Mouse (Mus musculus) ES-CJ7 (cell line): ENCODE measurements around the gene Pcp4l1.
A peak's percentile ranks its signal among the peaks of the same experiment; 100 is the strongest.
"Not testable (repeated sequence)": the region's sequence is repeated elsewhere in the genome, so short reads cannot be mapped to it uniquely, and the experiment has no call there.

ENCODE experiments used
- DNase-seq: peaks from one replicate; pipeline ENCODE4 v3.0.0; 2011; ENCODE audit warnings: low read depth, low spot score

The Pcp4l1 gene

DNA sequence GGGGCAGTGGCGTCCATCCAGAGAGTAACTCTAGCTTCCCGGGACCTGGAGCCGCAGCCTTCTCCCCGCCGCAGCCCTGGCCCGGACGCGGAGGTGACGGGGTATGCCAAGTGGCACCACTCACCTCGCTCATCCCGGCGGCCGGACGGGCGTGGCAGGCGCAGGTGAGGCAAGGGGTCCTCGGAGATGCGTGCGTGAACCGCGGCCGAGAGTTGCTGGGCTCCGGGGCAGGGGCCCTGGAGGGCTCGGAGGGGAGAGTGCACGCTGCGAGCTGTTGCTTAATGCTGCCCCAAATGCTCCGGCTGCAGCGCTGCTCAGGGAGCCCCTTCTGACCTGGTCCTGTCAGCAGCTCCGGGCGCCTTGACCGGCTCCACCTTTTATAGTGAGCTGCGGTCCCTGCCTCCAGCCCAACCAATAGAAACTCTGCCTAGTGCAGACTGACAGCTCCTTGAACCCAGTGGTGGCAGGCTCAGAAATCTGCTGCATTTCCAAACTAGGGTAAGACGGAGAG, at the start of gene Pcp4l1:
Gene Pcp4l1 (minus strand): TSS at position 382 of the 511 bp plus-strand sequence.
- DNase-seq: peak; percentile 91

DNA sequence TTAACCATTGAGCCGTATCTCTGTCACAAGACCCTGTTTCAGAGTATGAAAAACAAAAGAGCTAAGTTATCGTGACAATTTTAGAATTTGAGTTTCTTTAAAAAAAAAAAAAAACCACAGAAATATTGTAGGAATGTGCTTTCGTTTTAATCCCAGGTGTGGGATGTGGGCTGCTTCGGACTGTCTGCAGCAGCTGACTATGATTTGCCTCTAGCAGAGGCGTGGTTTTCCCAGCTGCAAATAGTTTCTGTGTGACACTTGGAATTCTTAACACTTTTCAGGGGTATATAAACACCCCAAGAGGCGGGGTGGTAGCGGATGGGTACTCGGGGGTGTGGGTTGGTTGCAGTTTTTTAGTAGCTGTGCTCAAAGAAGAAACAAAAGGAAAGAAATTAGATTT, 49.3 kb upstream of the Pcp4l1 start:
- DNase-seq: no peak

DNA sequence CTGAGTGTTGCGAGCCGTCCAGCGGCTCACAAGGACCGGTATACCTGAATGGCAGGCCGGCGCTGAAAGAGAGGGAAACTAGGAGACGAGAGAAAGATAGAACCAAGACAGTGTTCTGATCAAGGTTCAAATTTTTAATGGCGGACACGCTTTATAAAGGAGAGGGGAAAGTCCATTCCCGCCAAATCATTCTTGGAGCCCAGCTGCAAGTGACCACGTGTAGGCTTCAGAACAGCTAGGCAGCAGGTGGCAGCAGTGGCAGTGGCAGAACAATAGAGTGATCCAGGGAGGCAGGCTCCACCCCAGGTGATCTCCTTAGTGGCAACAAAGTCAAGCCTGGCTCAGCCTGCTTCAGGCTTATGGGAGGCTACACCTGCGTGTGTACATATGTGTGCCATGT, 45.9 kb upstream of the Pcp4l1 start:
- DNase-seq: not testable (repeated sequence)

DNA sequence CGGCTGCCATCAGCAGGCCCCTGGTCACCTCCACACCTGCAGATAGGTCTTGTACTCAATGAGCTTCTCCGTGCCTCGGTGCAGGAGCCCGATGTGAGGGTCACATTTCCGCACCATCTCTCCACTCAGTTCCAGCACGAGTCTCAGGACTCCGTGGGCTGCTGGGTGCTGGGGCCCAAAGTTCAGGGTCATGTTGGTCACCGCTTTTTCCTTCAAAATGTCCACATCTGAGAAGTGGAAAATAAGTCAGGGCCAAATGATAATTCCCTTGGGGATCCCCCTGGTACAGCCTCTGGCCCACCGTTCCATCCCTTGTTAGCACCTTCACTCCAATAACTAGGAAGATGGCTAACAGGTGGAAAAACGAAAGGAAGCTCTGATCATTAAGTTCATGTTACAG, 44.8 kb upstream of the Pcp4l1 start:
- no peak for DNase-seq

DNA sequence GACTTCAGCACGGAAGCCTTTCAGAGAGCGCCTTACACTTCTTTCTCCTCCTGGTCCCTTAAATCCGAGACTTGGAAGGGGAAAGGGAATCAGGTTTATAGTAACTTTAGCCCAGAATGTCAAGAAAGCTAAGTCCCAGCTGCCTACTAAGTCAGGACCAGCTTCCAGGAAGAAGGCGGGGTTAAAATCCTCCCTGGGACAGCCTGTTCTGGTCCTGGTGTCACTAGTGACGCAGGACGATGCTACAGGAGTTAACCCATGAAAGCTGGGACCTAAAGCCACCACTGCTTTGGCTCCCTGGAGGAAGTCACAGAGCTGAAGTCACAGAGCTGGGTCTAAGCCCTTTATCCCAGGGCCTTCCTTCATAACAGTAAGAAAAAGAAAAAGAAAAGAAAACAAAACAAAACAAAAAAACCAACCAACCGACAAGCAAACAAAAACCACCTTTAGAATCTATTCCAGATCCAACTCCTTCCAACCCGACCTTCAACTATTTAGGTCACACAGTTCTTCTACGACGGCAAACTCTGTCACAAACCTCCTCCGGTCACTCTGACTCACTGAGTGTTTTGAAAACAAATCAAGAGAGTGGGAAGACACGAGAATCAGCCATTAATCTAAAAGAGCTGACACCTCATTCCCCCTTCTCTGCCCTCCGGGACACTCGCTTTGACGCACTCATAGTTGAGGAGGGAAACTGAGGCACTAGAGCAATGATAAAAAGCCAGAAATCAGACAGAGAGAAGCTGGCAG, 44.1 kb upstream of the Pcp4l1 start:
- DNase-seq: no peak

DNA sequence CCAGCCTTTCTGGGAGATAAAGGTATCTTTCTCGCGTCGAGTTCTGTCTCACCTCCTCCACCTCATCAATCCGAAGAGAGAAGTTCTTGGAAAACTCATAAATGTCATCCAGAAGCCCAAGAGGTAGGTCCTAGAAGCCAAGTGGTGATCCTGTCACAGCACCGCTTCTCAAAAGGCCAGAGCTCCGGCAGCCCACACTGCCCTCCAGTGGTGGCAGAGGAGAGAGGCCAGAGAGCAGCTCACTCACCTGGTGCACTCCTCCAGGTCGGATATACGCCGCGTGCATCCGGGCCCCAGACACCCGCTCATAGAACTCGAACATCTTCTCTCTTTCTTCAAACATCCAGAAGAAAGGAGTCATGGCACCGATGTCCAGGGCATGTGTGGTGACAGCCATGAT, 42.4 kb upstream of the Pcp4l1 start:
- peak; percentile 89 for DNase-seq

DNA sequence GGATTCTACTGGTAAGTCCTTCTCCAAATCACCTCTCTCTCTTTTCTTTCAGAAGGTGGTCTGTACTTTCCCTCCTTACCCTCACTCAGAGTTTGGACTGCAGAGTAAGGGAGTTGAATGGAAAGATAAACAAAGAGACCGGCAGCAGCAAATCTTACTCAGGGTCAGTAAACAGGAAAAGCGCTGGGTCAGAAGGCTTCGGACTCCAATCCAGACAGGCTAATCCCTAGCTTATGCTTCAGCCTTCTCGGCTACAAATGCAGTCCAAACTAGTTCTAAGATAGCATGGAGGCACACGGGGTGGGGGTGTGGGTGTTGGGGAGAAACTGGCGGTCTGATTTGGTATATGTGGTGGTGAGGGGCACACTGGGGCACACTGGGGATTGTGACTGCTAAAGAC, 41.4 kb upstream of the Pcp4l1 start:
- no peak for DNase-seq

DNA sequence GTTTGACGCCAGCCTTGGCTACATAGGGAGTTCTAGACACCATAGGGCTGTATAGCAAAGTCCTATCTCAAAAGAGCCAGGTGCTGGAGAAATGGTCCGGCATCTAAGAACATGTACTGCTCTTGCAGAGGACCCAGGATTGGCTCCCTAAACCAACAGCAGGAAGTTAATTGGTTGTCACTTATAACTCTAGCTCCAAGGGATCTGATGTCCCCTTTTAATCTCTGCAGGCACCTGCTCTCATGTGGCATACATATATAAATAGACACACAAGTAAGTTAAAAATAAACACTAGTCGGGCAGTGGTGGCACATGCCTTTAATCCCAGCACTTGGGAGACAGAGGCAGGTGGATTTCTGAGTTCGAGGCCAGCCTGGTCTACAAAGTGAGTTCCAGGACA, 39.7 kb upstream of the Pcp4l1 start:
- DNase-seq: no peak

DNA sequence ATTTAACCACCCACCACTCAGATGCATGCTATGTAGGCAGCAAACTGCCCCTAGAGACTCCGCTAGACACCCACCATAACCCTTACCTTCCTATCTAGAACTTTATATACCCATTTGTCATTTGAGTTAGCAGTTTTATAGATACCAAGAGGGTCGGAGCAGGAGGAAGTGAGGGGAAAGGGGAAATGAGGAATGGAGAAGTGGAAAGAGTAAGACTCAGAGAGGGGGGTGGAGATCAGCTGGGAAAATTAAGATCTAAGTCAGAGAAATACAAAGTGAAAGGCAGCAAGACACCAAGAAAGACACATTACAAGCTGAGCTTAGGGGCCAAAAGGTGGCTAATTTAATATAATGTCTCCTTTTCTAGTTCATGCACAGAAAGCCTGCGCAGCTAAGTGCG, 38.5 kb upstream of the Pcp4l1 start:
- no peak for DNase-seq

DNA sequence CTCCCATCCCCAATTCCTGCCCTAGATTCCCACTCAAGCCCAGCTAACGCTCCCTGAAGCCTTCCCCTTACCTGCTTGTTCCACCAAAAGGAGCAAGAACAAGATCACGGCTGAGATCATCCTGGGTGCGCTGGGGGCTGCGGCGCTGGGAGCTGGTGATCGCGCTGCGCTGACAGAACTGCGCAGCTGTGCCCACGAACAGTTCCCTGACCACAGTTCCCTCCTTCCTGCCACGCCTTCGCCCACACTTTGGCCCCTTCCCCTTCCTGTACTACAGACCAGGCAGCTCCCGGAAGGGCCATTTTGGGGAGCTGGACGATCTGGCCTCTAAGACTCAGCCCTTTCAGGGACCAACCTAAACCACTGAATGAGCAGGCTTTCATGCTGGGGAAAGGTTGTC, 38.1 kb upstream of the Pcp4l1 start, which contains the start of gene Fcer1g:
Gene Fcer1g (minus strand): TSS at position 240 of the 400 bp plus-strand sequence.
- no peak for DNase-seq

DNA sequence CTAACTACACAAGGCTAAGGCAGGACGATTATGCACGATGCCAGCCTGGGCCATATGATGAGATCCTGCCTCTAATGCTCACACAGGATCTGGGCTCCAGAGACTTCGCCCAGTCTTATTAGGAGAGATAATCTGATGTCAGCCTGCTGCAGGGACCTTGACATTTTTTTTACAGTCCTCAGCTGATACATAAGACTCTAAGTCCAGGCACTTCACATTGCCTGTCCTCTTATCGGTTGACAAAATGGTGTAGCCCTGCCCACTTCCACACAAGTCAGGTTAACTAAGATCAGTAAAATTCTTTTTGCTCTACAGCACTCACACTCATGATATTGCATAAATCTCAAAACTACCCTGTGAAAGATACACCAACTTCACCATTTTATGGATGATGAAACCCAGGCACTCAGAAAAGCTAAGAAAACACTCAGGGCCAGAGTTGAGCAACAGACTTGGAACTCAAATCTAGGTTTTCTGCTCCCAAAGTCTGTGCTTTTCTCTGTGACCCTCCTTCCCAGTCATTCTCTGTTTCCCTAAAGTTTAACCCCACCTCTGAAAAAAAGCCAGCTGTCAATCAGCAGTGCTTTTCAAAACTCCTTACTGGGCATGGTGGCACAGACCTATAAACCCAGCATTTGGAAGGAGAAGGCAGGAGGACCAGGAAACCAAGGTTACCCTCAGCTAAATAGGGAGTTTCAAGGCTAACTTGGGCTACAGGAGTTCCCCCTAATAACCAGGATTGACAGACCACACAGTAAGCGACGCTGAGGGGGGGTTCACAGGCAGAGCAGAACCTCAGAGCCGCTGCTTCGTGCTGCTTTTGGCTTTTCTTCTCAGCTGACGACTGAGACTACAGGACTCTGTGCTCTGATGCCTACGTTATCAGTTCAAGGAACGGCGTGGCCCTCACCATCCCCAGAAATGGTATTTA, 37.0 kb upstream of the Pcp4l1 start:
- no peak for DNase-seq

DNA sequence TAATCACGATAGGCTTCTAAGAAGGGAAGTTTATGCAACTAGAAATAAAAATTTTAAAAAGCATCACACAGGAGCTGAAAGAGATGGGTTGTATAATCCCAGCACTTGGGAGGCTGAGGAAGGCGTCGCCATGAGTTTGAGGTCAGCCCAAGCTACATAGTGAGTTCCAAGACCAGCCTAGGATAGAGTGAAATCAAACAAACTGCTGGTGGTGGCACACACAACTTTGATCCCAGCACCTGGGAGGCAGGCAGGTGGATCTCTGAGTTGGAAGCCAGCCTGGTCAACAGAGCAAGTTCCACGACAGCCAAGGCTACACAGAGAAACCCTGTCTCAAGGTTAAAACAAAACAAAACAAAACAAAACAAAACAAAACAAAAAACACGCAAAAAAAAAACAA, 36.3 kb upstream of the Pcp4l1 start:
- DNase-seq: no peak

DNA sequence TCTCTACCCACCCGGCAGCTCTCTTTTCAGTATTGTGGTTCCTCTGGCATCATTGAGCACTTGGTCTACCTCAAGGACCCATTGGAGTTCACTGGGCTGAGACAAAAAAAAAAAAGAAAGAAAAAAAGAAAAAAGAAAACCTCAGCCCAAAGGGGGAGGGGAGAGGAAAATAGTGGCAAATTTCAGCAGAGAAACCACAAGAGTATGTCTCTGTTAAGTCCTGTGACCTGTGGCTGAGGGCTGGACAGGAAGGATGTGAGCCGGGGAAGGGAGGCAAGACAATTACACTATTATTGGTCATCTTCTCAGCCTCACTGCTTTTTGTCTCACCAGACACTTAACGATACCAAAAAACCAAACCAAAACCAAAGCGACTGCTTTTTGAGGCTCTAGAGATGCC, 35.8 kb upstream of the Pcp4l1 start:
- DNase-seq: no peak

DNA sequence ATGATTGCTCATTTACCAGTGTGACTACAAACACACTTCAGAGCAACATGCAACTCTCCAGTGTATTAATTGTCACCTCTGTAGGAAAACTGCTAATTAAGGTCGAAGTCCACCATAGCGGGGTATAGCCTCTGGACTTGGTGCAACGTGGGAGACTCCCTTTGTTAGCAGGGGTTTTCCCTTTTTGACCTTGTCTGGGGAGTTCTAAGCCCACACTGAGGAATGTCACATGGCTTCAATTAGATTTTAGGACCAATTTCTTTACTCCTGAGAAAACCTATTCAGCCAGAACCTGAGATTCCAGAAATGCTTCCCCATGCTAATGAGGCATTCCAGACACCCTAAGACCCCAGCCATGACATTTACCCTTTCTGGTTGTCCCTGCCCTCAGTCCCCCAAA, 34.1 kb upstream of the Pcp4l1 start:
- DNase-seq: no peak

DNA sequence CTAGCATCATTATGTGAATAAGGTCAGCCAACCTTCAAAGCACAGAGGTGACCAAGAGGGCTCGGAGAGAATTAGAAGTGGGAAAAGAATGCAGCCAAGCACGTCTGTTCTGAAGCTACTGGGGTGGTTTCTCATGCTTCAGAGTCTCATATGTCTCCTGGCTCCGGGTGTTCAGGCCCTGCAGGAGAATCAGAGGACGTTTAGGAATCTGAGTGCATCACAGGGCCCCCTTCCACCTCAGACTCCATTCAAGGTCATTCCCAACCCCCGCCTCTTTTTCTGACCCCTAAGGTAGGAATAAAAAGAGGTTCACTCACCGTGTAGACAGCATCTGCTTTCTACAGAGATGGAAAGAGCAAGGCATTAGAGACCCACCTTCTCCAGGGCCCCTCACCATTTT, 33.7 kb upstream of the Pcp4l1 start:
- DNase-seq: no peak

DNA sequence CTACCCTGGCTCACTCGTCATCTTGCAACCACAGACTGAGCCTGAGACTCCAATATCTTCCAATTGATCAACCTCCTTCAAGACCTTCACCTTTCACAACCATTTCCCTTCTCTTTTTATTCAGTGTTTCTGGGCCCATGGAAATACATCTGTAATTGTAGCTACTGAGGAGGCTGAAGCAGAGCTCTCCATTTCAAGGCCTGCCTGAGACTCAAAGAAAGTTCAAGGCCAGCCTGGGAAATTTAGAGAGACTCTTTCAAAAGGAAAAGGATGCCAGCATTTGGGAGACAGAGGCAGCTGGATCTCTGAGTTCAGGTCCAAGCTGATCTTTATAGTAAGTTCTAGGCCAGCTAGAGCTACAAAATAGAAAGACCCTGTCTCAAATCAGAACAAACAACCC, 31.8 kb upstream of the Pcp4l1 start:
- DNase-seq: no peak

DNA sequence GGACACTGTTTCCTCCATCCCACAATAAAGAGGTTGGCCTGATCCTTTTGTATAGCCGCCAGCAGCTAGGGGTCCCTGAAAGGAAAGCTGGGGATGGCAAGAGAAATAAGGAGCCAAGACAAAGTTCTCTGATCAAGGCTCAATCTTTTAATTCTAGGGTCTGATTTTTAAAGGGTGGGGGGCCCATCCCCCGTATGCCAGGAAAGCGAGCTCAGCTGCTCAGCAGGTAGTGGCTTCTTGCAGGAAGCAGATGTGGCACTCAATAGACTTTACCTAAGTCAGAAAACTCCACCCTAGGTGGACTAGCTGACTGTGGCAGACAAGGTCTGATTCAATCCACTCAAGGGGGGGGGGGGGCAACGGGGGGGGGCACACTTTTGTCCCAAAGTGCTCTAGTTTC, 30.7 kb upstream of the Pcp4l1 start:
- DNase-seq: no peak

DNA sequence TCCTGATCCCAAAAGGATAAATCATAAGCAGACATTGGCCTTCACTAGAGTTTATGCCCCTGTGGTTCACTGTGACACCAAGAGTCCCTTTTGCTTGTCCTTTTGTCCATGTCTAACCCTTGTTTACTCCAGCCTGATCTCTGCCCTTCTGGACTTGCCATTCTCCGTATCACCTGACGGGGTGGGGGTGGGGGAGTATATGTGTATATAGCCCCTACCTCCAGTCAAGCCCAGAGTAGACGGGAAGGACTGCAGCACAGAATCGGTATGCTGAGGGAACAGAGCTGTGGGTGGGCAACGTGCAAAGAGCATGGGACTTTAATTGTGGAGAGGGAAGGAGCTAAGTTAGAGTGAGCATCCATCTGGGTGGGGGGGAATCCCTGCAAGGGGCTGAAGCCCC, 28.8 kb upstream of the Pcp4l1 start, which contains the start of gene Apoa2:
Gene Apoa2 (plus strand): TSS at position 198 of the 400 bp plus-strand sequence.
- DNase-seq: no peak

DNA sequence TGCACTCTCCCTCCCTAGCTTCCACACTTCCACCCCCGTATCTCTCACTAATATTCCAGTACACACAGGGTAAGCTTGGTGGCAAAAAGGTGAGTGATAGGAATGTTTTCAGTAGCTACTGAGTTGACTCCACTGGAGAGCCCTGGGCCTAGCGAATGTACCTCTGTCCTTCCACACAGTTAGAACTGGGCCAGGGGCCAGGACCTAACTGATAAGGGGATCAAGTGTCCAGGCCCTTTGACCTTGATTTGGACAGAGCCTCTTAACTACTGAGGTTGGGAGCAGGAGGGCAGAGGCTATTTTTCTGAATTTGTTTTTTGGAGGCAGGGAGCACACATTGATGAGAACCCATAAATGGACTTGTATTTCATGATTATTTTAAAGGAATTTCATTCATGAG, 27.7 kb upstream of the Pcp4l1 start:
- no peak for DNase-seq

DNA sequence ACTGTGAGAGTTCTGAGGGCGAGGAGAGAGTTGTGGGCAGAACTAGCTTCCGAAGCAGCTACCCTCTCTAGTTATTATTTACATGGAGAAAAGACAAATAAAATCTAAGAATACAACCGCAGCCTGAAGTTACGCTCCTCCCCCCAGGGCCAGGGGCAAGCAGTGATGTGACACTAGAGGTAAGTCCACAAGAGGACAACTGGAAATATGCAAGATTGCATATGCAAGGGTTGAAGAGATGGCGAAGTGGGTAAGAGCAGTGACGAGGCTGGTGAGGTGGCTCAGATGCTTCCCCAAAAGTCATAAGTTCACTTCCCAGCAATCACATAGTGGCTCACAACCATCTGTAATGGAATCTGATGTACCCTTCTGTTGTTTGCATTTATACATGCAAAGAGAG, 27.1 kb upstream of the Pcp4l1 start:
- DNase-seq: no peak

DNA sequence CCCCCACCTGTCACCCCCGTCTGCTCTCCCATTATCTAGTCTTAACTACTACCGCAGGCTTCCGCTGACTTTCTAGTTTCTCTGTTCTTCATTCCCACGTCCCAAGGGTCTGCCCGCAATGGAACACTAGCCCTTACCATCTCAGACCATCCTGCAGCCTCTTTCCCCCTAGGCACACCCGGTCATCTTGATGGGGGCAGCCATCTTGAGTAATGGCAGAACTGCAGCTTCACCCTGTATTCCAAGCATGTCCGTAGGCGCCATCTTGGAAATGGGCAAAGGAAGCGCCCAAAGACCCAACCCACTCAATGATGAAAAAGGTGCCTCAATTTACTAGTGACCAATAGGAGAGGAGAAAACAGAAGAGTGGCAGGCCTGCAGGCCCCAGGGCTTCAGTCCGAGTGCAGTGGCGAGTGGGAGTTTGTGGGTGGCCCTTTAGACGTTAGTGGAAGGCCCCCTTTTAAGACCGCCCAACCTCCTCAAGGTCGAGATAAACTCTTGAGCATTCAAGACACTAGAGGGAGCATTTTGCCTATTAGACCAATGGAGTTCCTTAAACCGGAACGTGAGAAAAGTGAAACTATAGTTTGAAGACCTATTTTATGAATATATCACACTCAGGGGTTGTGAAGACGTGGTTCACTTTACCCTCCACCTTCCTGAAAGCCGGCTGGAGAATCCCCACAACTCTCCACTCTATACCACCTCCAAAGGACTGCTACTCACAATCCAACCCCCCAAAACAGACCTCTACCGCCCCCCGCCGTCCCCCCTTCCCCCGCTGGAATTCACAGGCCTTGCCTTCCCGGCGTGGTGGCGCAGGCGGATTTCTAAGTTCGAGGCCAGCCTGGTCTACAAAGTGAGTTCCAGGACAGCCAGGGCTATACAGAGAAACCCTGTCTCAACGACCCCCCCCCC, 26.4 kb upstream of the Pcp4l1 start, which contains the start of gene Tomm40l:
Gene Tomm40l (minus strand): TSS at position 277 of the 918 bp plus-strand sequence.
- DNase-seq: peak; percentile 100
